ENCODE assay signal across 8 mouse cellular contexts in genomic region chr14:25353804-25354203, GRCm38 (mm10).
DNase-seq lines count a peak whose midpoint lies in the region; ATAC-seq and TF ChIP-seq lines count a peak whose summit lies in the region.

No protein-coding gene starts in this region.

- ATAC-seq in liver, embryonic 11.5 days (replicated peaks; ENCODE audit: low FRiP score), result no peak
- no peak for ATAC-seq in embryonic facial prominence, embryonic 13.5 days (ENCODE audit: insufficient number of reproducible peaks, insufficient read depth, low FRiP score, low TSS enrichment, low read depth)
- peak; percentile 38; the same call in 1 of the 2 replicates for ATAC-seq in heart, postnatal 0 days (ENCODE audit: insufficient read depth, low read depth)
- ATAC-seq in limb, embryonic 13.5 days (ENCODE audit: low FRiP score, low read depth), result no peak
- no peak for ATAC-seq in activated CD4-positive, CD25-positive, alpha-beta regulatory T cell, adult 4 months

- no peaks in the 10 kb centered on the region for H3K27me3 ChIP-seq in liver, adult 2 months (ENCODE audit: control insufficient read depth, insufficient read depth, low read length)
- no peaks in the 10 kb centered on the region for H3K27me3 ChIP-seq in liver, embryonic 11.5 days (replicated peaks; ENCODE audit: control insufficient read depth, insufficient read depth, low read length)
- no peaks in the 10 kb centered on the region for H3K27me3 ChIP-seq in embryonic facial prominence, embryonic 13.5 days
- H3K27me3 ChIP-seq in heart, postnatal 0 days (ENCODE audit: control insufficient read depth, insufficient read depth, low read length), result no peaks in the 10 kb centered on the region
- no peaks in the 10 kb centered on the region for H3K27me3 ChIP-seq in limb, embryonic 13.5 days

- no peaks in the 10 kb centered on the region for H3K9me3 ChIP-seq in liver, embryonic 11.5 days (ENCODE audit: control insufficient read depth, low read length)
- H3K9me3 ChIP-seq in embryonic facial prominence, embryonic 13.5 days, result no peaks in the 10 kb centered on the region
- H3K9me3 ChIP-seq in heart, postnatal 0 days (replicated peaks; ENCODE audit: control insufficient read depth, low read length), result no peaks in the 10 kb centered on the region
- no peaks in the 10 kb centered on the region for H3K9me3 ChIP-seq in limb, embryonic 13.5 days

- 79% methylated on average over 8 of the region's 8 CpGs for WGBS in liver, adult 2 months
- 77% methylated on average over 8 of the region's 8 CpGs for WGBS in liver, embryonic 11.5 days
- WGBS in embryonic facial prominence, embryonic 13.5 days, result 70% methylated on average over 8 of the region's 8 CpGs
- 49% methylated on average over 8 of the region's 8 CpGs for WGBS in heart, postnatal 0 days
- WGBS in limb, embryonic 13.5 days, result 69% methylated on average over 8 of the region's 8 CpGs

- H3K9ac ChIP-seq in liver, adult 2 months (ENCODE audit: low read depth, low read length), result no peak overlapping the region
- no peak overlapping the region for H3K9ac ChIP-seq in liver, embryonic 11.5 days (ENCODE audit: low read depth, low read length)
- H3K9ac ChIP-seq in embryonic facial prominence, embryonic 13.5 days, result 0 out of 2 replicates have a peak overlapping the region, but pooled peaks have one; percentile 12
- H3K9ac ChIP-seq in heart, postnatal 0 days (replicated peaks; ENCODE audit: low read depth, low read length), result no peak overlapping the region
- no peak overlapping the region; the same call in 1 of the 2 replicates for H3K9ac ChIP-seq in limb, embryonic 13.5 days

- H3K4me2 ChIP-seq in liver, embryonic 11.5 days, result no peak overlapping the region
- no peak overlapping the region for H3K4me2 ChIP-seq in embryonic facial prominence, embryonic 13.5 days
- no peak overlapping the region for H3K4me2 ChIP-seq in heart, postnatal 0 days (ENCODE audit: low read depth, low read length)
- H3K4me2 ChIP-seq in limb, embryonic 13.5 days (replicated peaks), result no peak overlapping the region

- H3K4me3 ChIP-seq in liver, adult 2 months (ENCODE audit: insufficient read depth, low read depth, low read length), result no peak overlapping the region
- no peak overlapping the region for H3K4me3 ChIP-seq in liver, embryonic 11.5 days (ENCODE audit: low read depth, low read length)
- no peak overlapping the region for H3K4me3 ChIP-seq in embryonic facial prominence, embryonic 13.5 days
- no peak overlapping the region for H3K4me3 ChIP-seq in heart, postnatal 0 days (ENCODE audit: low read depth, low read length)
- H3K4me3 ChIP-seq in limb, embryonic 13.5 days, result no peak overlapping the region

- no peaks in the 10 kb centered on the region for H3K79me2 ChIP-seq in liver, adult 2 months (ENCODE audit: control insufficient read depth, insufficient read depth, low read length)

- TF ChIP-seq CTCF in liver, adult 2 months (IDR thresholded peaks at IDR 0.05; ENCODE audit: low read depth, low read length), result no peak
- no peak for TF ChIP-seq CTCF in heart, postnatal 0 days (IDR thresholded peaks at IDR 0.05; ENCODE audit: low read depth)

- H3K36me3 ChIP-seq in liver, adult 2 months (ENCODE audit: control insufficient read depth, insufficient read depth, low read length), result no peaks in the 10 kb centered on the region
- H3K36me3 ChIP-seq in liver, embryonic 11.5 days (ENCODE audit: control insufficient read depth, insufficient read depth, low read length), result no peaks in the 10 kb centered on the region
- H3K36me3 ChIP-seq in embryonic facial prominence, embryonic 13.5 days, result no peaks in the 10 kb centered on the region
- no peaks in the 10 kb centered on the region for H3K36me3 ChIP-seq in heart, postnatal 0 days (replicated peaks; ENCODE audit: control insufficient read depth, insufficient read depth, low read length)
- no peaks in the 10 kb centered on the region for H3K36me3 ChIP-seq in limb, embryonic 13.5 days

- peak; percentile 19 for DNase-seq in liver, adult 2 months (ENCODE audit: extremely low read depth, low read depth, low spot score)
- no peak for DNase-seq in liver, embryonic 11.5 days (ENCODE audit: low spot score)
- no peak for DNase-seq in heart, postnatal 0 days (ENCODE audit: low spot score)
- no peak for DNase-seq in cerebellum, adult 9-10 months
- no peak for DNase-seq in embryo, embryonic 10.5 days (ENCODE audit: low spot score)

- no peak for TF ChIP-seq EP300 in heart, postnatal 0 days (IDR thresholded peaks at IDR 0.05; ENCODE audit: low read depth)

- no peaks in the 10 kb centered on the region for H3K4me1 ChIP-seq in liver, adult 2 months (ENCODE audit: control insufficient read depth, insufficient read depth, low read length)
- H3K4me1 ChIP-seq in liver, embryonic 11.5 days (replicated peaks; ENCODE audit: control insufficient read depth, insufficient read depth, low read length), result no peaks in the 10 kb centered on the region
- H3K4me1 ChIP-seq in embryonic facial prominence, embryonic 13.5 days, result peaks cover 36% of the 10 kb centered on the region
- peaks cover 10% of the 10 kb centered on the region; the same call in 1 of the 2 replicates for H3K4me1 ChIP-seq in heart, postnatal 0 days (ENCODE audit: control insufficient read depth, insufficient read depth)
- peaks cover 35% of the 10 kb centered on the region for H3K4me1 ChIP-seq in limb, embryonic 13.5 days

- no peak overlapping the region for H3K27ac ChIP-seq in liver, adult 2 months (replicated peaks; ENCODE audit: insufficient read depth, low read depth, low read length)
- H3K27ac ChIP-seq in liver, embryonic 11.5 days (ENCODE audit: low read depth, low read length), result no peak overlapping the region
- peak overlapping the region; percentile 40 for H3K27ac ChIP-seq in embryonic facial prominence, embryonic 13.5 days
- H3K27ac ChIP-seq in heart, postnatal 0 days (ENCODE audit: low read depth), result 0 out of 2 replicates have a peak overlapping the region, but pooled peaks have one; percentile 4
- H3K27ac ChIP-seq in limb, embryonic 13.5 days, result peak overlapping the region; percentile 55

- TF ChIP-seq POLR2A in liver, adult 2 months (IDR thresholded peaks at IDR 0.05; ENCODE audit: extremely low read depth, insufficient read depth, low read length), result no peak

Comparison
In these comparisons a context has a peak if more than half of its experiments do, and no peak if none do; other contexts are left out.
1. H3K27ac ChIP-seq: peak in embryonic facial prominence, embryonic 13.5 days (single experiment), heart, postnatal 0 days (single experiment) and limb, embryonic 13.5 days (single experiment); none in liver, adult 2 months (single experiment) and liver, embryonic 11.5 days (single experiment).